ENCODE assay signal across 19 mouse cellular contexts in the genomic region with DNA sequence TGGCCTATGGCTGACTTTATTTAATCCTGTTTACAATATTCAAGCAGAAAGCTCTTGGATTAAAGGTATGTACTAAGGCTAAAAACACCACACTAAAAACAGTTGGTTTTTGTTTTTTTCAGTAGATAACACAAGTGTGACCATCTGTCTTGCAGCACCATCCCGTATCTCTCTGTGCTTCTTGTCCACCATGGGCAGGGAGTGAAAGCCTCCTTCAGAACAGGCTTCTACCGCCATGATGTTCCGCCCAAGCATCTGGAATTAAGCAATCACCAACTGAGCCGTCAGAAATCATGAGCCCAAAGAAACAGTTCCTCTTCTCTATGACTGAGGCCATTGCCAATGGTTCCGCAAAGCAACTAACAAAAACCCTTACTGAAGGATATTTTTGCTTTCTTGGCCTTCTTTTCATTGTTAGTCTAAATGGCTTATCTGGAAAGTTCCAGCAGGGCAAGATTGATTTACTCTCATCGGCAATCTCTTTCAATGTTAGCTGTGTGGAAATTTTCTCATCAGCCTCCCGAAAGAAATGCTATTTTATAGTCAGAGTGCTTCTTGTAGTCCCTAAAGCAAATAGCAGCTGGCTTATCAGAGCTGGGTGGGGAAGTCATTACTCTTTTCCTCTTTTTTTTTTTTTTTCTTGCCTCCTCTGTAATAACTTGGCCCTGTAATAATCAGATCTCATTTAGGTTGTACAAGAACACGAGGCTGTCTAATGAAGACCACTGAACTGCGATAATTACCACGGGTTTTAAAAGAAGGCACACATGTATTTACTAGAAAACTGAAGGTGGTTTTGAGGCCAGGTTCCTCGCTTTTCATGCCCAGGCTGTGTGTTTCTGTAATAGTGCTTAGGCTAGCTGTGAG. TPM values are rescaled to one million over a fixed set of nuclear protein-coding genes. Genes with fewer than 3 reads are reported as not detected.
DNase-seq lines count a peak whose midpoint lies in the region; ATAC-seq and TF ChIP-seq lines count a peak whose summit lies in the region.
"Had no signal": no experiment of that assay in that cellular context is flagged by ENCODE, and none has a peak within 500 bp of the region (broad histone marks: within the 10 kb centered on the region; RNA-seq: fewer than 3 reads in every experiment).

No protein-coding gene starts in this region.

- intact Hi-C loops in gastrocnemius, adult 2 months (cut with DNase I) = no loop called here

- no peak; a peak in 2 of 4 replicates for TF ChIP-seq POLR2A in MEL (IDR thresholded peaks at IDR 0.05; ENCODE audit: control insufficient read depth in 1 of 2, insufficient read depth in 1 of 2, low read depth in 1 of 2, low read length in 2 of 2, poor library complexity in 1 of 2)

- peak overlapping the region; percentile 12; the same call in 1 of the 2 replicates for H3K27ac ChIP-seq in gastrocnemius, adult 2 months
- peak overlapping the region; percentile 97 for H3K27ac ChIP-seq in MEL (ENCODE audit: control insufficient read depth, low read depth, low read length)
- H3K27ac ChIP-seq: kidney, embryonic 15.5 days; liver, embryonic 12.5 days had no signal

- TF ChIP-seq RAD21 in MEL (IDR thresholded peaks at IDR 0.05; ENCODE audit: low read depth, low read length) = no peak

- H3K36me3 ChIP-seq in MEL (ENCODE audit: control insufficient read depth in 1 of 2, insufficient read depth in 2 of 2, low read length in 2 of 2) = peaks cover 0 to 29% of the 10 kb centered on the region in 2 experiments; a peak in 2 of 4 replicates
- H3K36me3 ChIP-seq: kidney, embryonic 15.5 days; liver, embryonic 12.5 days had no signal

- TF ChIP-seq CTCF in gastrocnemius, adult 2 months (IDR thresholded peaks at IDR 0.05) = no peak
- TF ChIP-seq CTCF in MEL (IDR thresholded peaks at IDR 0.05 in 2 of 3, conservative IDR thresholded peaks at IDR 0.05 in 1 of 3; ENCODE audit: control insufficient read depth in 1 of 3, insufficient read depth in 1 of 3, low read depth in 2 of 3, low read length in 3 of 3, poor library complexity in 1 of 3, severe bottlenecking in 1 of 3) = no peak

- no peaks in the 10 kb centered on the region for H3K27me3 ChIP-seq in MEL (ENCODE audit: control insufficient read depth in 1 of 2, insufficient read depth in 2 of 2, low read length in 2 of 2)
- H3K27me3 ChIP-seq: kidney, embryonic 15.5 days; liver, embryonic 12.5 days had no signal

- H3K4me1 ChIP-seq in MEL (ENCODE audit: control insufficient read depth in 1 of 2, insufficient read depth in 2 of 2, low read length in 2 of 2) = peaks cover 15 to 23% of the 10 kb centered on the region in 2 experiments

- no peaks in the 10 kb centered on the region for H3K79me2 ChIP-seq in MEL (ENCODE audit: control insufficient read depth, insufficient read depth, low read length, poor library complexity)

- peak overlapping the region; percentile 64 for H3K9ac ChIP-seq in MEL (ENCODE audit: control insufficient read depth, low read depth, low read length, poor library complexity, severe bottlenecking)
- H3K9ac ChIP-seq: kidney, embryonic 15.5 days; liver, embryonic 12.5 days had no signal

- peak; percentile 48; the same call in 1 of the 2 replicates for ATAC-seq in megakaryocyte progenitor cell, adult 5-6 weeks (replicated peaks; ENCODE audit: poor library complexity)
- ATAC-seq: forebrain, embryonic 16.5 days; liver, embryonic 12.5 days had no signal

- TF ChIP-seq EP300 in MEL (IDR thresholded peaks at IDR 0.05; ENCODE audit: low read depth in 1 of 2, low read length in 2 of 2) = peak; percentile 65 to 88; a peak in 3 of 4 replicates

- DNase-seq in gastrocnemius, adult 2 months = no peak
- DNase-seq in gastrocnemius, adult 18-20 months (ENCODE audit: low spot score) = no peak
- DNase-seq in lung, postnatal 25 days (ENCODE audit: low spot score) = peak; percentile 7
- DNase-seq in lung, postnatal 14 days = no peak
- peak; percentile 92 for DNase-seq in MEL (ENCODE audit: low read depth, low spot score)
- no peak for DNase-seq in natural killer cell, adult 2 months (ENCODE audit: low spot score in 2 of 2)
- no peak for DNase-seq in kidney, adult 18-20 months
- DNase-seq: adrenal gland, adult 8-10 months; cerebellum, adult 11-12 months; cerebellum, postnatal 36 days; left cerebral cortex, postnatal 4 days; retina, postnatal 1 day; right cerebral cortex, postnatal 4 days; thymus, postnatal 25 days had no signal

- H3K9me3 ChIP-seq in MEL (replicated peaks; ENCODE audit: insufficient read depth, low read length) = no peaks in the 10 kb centered on the region
- H3K9me3 ChIP-seq: kidney, embryonic 15.5 days; liver, embryonic 12.5 days had no signal

- H3K4me3 ChIP-seq in gastrocnemius, adult 2 months = no peak overlapping the region
- H3K4me3 ChIP-seq in MEL (ENCODE audit: control insufficient read depth in 1 of 2, insufficient read depth in 1 of 2, low read depth in 2 of 2, low read length in 2 of 2) = peak overlapping the region; percentile 10 to 47
- H3K4me3 ChIP-seq: erythroblast, embryonic 14.5 days; kidney, embryonic 15.5 days; liver, embryonic 12.5 days had no signal

TF ChIP-seq in MEL, 35 proteins besides CTCF, POLR2A, EP300 and RAD21:
- TF ChIP-seq MYB (IDR thresholded peaks at IDR 0.05; ENCODE audit: low read depth, low read length) = no peak
- no peak; the same call in 1 of the 2 replicates for TF ChIP-seq MAZ (IDR thresholded peaks at IDR 0.05; ENCODE audit: low read depth, low read length)
- peak; percentile 51 for TF ChIP-seq TCF12 (IDR thresholded peaks at IDR 0.05; ENCODE audit: low read depth, low read length)
- peak; percentile 85 for TF ChIP-seq MAX (IDR thresholded peaks at IDR 0.05; ENCODE audit: low read length)
- TF ChIP-seq HCFC1 (IDR thresholded peaks at IDR 0.05; ENCODE audit: low read depth, low read length) = peak; percentile 33; the same call in 1 of the 2 replicates
- TF ChIP-seq ZKSCAN1 (IDR thresholded peaks at IDR 0.05; ENCODE audit: low read depth, low read length) = peak; percentile 71; the same call in 1 of the 2 replicates
- TF ChIP-seq GABPA (IDR thresholded peaks at IDR 0.05; ENCODE audit: low read depth, low read length) = no peak
- peak; percentile 95 for TF ChIP-seq GATA1 (IDR thresholded peaks at IDR 0.05; ENCODE audit: low read depth, low read length)
- no peak for TF ChIP-seq NRF1 (IDR thresholded peaks at IDR 0.05; ENCODE audit: insufficient read depth, low read depth, low read length, poor library complexity, severe bottlenecking)
- TF ChIP-seq UBTF (IDR thresholded peaks at IDR 0.05; ENCODE audit: borderline replicate concordance, insufficient read depth, low read depth, low read length) = no peak
- TF ChIP-seq POLR2AphosphoS2 (IDR thresholded peaks at IDR 0.05; ENCODE audit: low read length) = no peak
- TF ChIP-seq TAL1 (IDR thresholded peaks at IDR 0.05; ENCODE audit: low read length) = no peak
- no peak for TF ChIP-seq CHD1 (IDR thresholded peaks at IDR 0.05; ENCODE audit: low read depth, low read length)
- no peak for TF ChIP-seq E2F4 (IDR thresholded peaks at IDR 0.05; ENCODE audit: borderline replicate concordance, low read depth, low read length)
- no peak for TF ChIP-seq USF1 (IDR thresholded peaks at IDR 0.05; ENCODE audit: low read depth, low read length)
- no peak; the same call in none of the 2 replicates for TF ChIP-seq NELFE (IDR thresholded peaks at IDR 0.05; ENCODE audit: low read depth, low read length)
- TF ChIP-seq ZNF384 (IDR thresholded peaks at IDR 0.05; ENCODE audit: low read depth, low read length) = peak; percentile 100
- TF ChIP-seq ZMIZ1 (IDR thresholded peaks at IDR 0.05; ENCODE audit: low read depth, low read length) = no peak
- TF ChIP-seq KAT2A (conservative IDR thresholded peaks at IDR 0.05; ENCODE audit: low read depth, low read length) = no peak
- no peak for TF ChIP-seq POLR2AphosphoS5 (IDR thresholded peaks at IDR 0.05; ENCODE audit: borderline replicate concordance, low read depth, low read length)
- TF ChIP-seq MEF2A (IDR thresholded peaks at IDR 0.05; ENCODE audit: extremely low read depth, insufficient replicate concordance, low read depth, low read length, poor library complexity, severe bottlenecking) = no peak
- no peak for TF ChIP-seq CHD2 (IDR thresholded peaks at IDR 0.05; ENCODE audit: low read length)
- TF ChIP-seq SMC3 (IDR thresholded peaks at IDR 0.05; ENCODE audit: low read depth, low read length) = no peak
- TF ChIP-seq MXI1 (IDR thresholded peaks at IDR 0.05; ENCODE audit: low read depth, low read length) = peak; percentile 77
- TF ChIP-seq ELF1 (IDR thresholded peaks at IDR 0.05; ENCODE audit: low read depth, low read length) = no peak
- TF ChIP-seq USF2 (IDR thresholded peaks at IDR 0.05; ENCODE audit: borderline replicate concordance in 1 of 2, insufficient read depth in 1 of 2, low read depth in 1 of 2, low read length in 2 of 2) = no peak
- peak; percentile 44; the same call in 1 of the 2 replicates for TF ChIP-seq TBP (IDR thresholded peaks at IDR 0.05; ENCODE audit: low read depth, low read length)
- no peak for TF ChIP-seq JUND (IDR thresholded peaks at IDR 0.05; ENCODE audit: low read depth, low read length)
- TF ChIP-seq ZC3H11A (IDR thresholded peaks at IDR 0.05; ENCODE audit: low read depth, low read length) = no peak
- peak; percentile 83 for TF ChIP-seq ETS1 (IDR thresholded peaks at IDR 0.05; ENCODE audit: low read depth, low read length)
- no peak for TF ChIP-seq MAFK (IDR thresholded peaks at IDR 0.05; ENCODE audit: borderline replicate concordance, low read depth, low read length)
- TF ChIP-seq SIN3A (IDR thresholded peaks at IDR 0.05; ENCODE audit: low read length) = peak; percentile 89
- peak; percentile 81 for TF ChIP-seq RCOR1 (IDR thresholded peaks at IDR 0.05; ENCODE audit: low read depth, low read length)
- TF ChIP-seq MYC (IDR thresholded peaks at IDR 0.05; ENCODE audit: low read depth, low read length) = peak; percentile 94
- no peak for TF ChIP-seq BHLHE40 (IDR thresholded peaks at IDR 0.05; ENCODE audit: borderline replicate concordance, low read depth, low read length)

RNA-seq across cellular contexts. Expression of gene C530008M17Rik, which starts 49.2 kb away (rescaled TPM):
- 1 to 10 TPM; 1.8 to 2.4 TPM for total RNA-seq in gastrocnemius, adult 2 months (2021)
- total RNA-seq in gastrocnemius, adult 18-20 months (2021) = 1 to 10 TPM; 2.8 TPM
- total RNA-seq in MEL (2012; rRNA removed) = 2.1 and 3.2 TPM in 2 replicates
- 10 to 100 TPM in 1 of 2 experiments, not detected in 1; 10.6 TPM for polyA plus RNA-seq in MEL (2012; ENCODE audit: insufficient read depth in 1 of 2, insufficient read length in 2 of 2, low read depth in 1 of 2, low replicate concordance in 2 of 2, missing spikeins in 1 of 2)
- 2.9 and 3.7 TPM in 2 replicates for total RNA-seq in megakaryocyte progenitor cell, adult 5-6 weeks (2015)
- 0.21 and 1.3 TPM in 2 replicates for total RNA-seq in megakaryocyte progenitor cell, adult 5-6 weeks (2017)

Comparison
In these comparisons a context has a peak if more than half of its experiments do, and no peak if none do; other contexts are left out.
1. DNase-seq: peak in lung, postnatal 25 days (single experiment) and MEL (single experiment); none in gastrocnemius, adult 2 months (single experiment), gastrocnemius, adult 18-20 months (single experiment), lung, postnatal 14 days (single experiment), natural killer cell, adult 2 months (0 of 2) and kidney, adult 18-20 months (single experiment).